Mouse (Mus musculus) stomach, embryonic 15.5 days (tissue): Measurements from ENCODE around the gene Ncam1. TPM values are rescaled to one million over a fixed set of nuclear protein-coding genes. Genes with fewer than 3 reads are reported as not detected.

ENCODE experiments used
- ATAC-seq: fragments of 200-750 bp; cut with Nextera tagmentation; 2 replicates; pipeline ENCODE4 v1.8.0; 2017; ENCODE audit warnings: low read depth, moderate number of reproducible peaks, moderate TSS enrichment; ENCODE audit not compliant: insufficient read depth, low FRiP score
- H3K27ac ChIP-seq: fragments of 300-500 bp; sonication (generic); 2 replicates; pipeline ENCODE4 v1.5.1; 2015; ENCODE audit warnings: mild to moderate bottlenecking, inconsistent platforms
- H3K27me3 ChIP-seq: fragments of 300-500 bp; sonication (generic); replicated peaks from 2 replicates; pipeline ENCODE4 v1.6.1; 2015; ENCODE audit warnings: inconsistent platforms
- H3K36me3 ChIP-seq: fragments of 300-500 bp; sonication (generic); 2 replicates; pipeline ENCODE4 v1.6.1; 2015; ENCODE audit warnings: inconsistent platforms
- H3K4me1 ChIP-seq: fragments of 300-500 bp; sonication (generic); 2 replicates; pipeline ENCODE4 v1.6.1; 2015; ENCODE audit warnings: inconsistent platforms
- H3K4me2 ChIP-seq: fragments of 300-500 bp; sonication (generic); 2 replicates; pipeline ENCODE4 v1.6.1; 2015; ENCODE audit warnings: mild to moderate bottlenecking, inconsistent platforms
- H3K4me3 ChIP-seq: fragments of 300-500 bp; sonication (generic); replicated peaks from 2 replicates; pipeline ENCODE4 v1.5.1; 2015; ENCODE audit warnings: inconsistent platforms
- H3K9ac ChIP-seq: fragments of 300-500 bp; sonication (generic); 2 replicates; pipeline ENCODE4 v1.6.1; 2015; ENCODE audit warnings: inconsistent platforms
- H3K9me3 ChIP-seq: fragments of 300-500 bp; sonication (generic); 2 replicates; pipeline ENCODE4 v1.6.1; 2016; ENCODE audit warnings: inconsistent platforms
- WGBS: fragments of 180-500 bp; shearing (Covaris S2); methylation state at CpG from one replicate; pipeline ENCODE4 v1.1.7; 2015; 5-methylcytosine and 5-hydroxymethylcytosine counted together
- polyA plus RNA-seq: library from polyadenylated mRNA; unstranded; fragments of >200 nt; fragmentation: Nextera tagmentation; extraction: Ambion mirVana; gene quantifications from 2 replicates; pipeline ENCODE4 v1.2.1, GENCODE M21; 2015

Gene Ncam1
- polyA plus RNA-seq, 1 experiment from 2014 or later: 95.4 TPM

- Histone ChIP-seq H3K27me3 (no peaks in the 10 kb centered on the region), H3K27ac (no peak overlapping the region), H3K4me1 (no peaks in the 10 kb centered on the region), H3K9me3 (no peaks in the 10 kb centered on the region), H3K36me3 (0 out of 2 replicates have a peak, but pooled peaks cover 2% of the 10 kb centered on the region), H3K4me2 (no peak overlapping the region), H3K9ac (no peak overlapping the region), H3K4me3 (no peak overlapping the region)
- no peak for ATAC-seq
- WGBS: 44% methylated on average over 5 of the region's 5 CpGs
Observed at GRCm38 (mm10) chr9:49665361-49665760, 133.4 kb downstream of the Ncam1 start.

- Histone ChIP-seq H3K4me1 (no peaks in the 10 kb centered on the region), H3K36me3 (0 out of 2 replicates have a peak, but pooled peaks cover 2% of the 10 kb centered on the region), H3K9me3 (no peaks in the 10 kb centered on the region), H3K4me3 (no peak overlapping the region), H3K27ac (no peak overlapping the region), H3K27me3 (no peaks in the 10 kb centered on the region), H3K9ac (no peak overlapping the region), H3K4me2 (no peak overlapping the region)
- no peak for ATAC-seq
- WGBS: 90% methylated on average over 8 of the region's 8 CpGs
Observed at GRCm38 (mm10) chr9:49663927-49664320, 134.8 kb downstream of the Ncam1 start.

GRCm38 (mm10) chr9:49662958-49663926 lies 135.5 kb downstream of the Ncam1 start:
- ATAC-seq: no peak
- Histone ChIP-seq H3K9ac (no peak overlapping the region), H3K27ac (no peak overlapping the region), H3K4me1 (no peaks in the 10 kb centered on the region), H3K4me3 (no peak overlapping the region), H3K27me3 (no peaks in the 10 kb centered on the region), H3K36me3 (0 out of 2 replicates have a peak, but pooled peaks cover 2% of the 10 kb centered on the region), H3K4me2 (no peak overlapping the region), H3K9me3 (no peaks in the 10 kb centered on the region)
- WGBS: 75% methylated on average over 8 of the region's 8 CpGs

GRCm38 (mm10) chr9:49661480-49661879 lies 137.2 kb downstream of the Ncam1 start:
- 91% methylated on average over 2 of the region's 2 CpGs for WGBS

GRCm38 (mm10) chr9:49658381-49658856 lies 140.3 kb downstream of the Ncam1 start:
- Histone ChIP-seq H3K9ac (no peak overlapping the region), H3K27me3 (no peaks in the 10 kb centered on the region), H3K27ac (no peak overlapping the region), H3K4me2 (no peak overlapping the region), H3K4me3 (no peak overlapping the region), H3K4me1 (no peaks in the 10 kb centered on the region), H3K9me3 (no peaks in the 10 kb centered on the region), H3K36me3 (0 out of 2 replicates have a peak, but pooled peaks cover 2% of the 10 kb centered on the region)
- ATAC-seq: no peak
- 80% methylated on average over 4 of the region's 4 CpGs for WGBS

More at GRCm38 (mm10) chr9:49661480-49661879, 137.2 kb downstream of the Ncam1 start:
- no peak for ATAC-seq
- Histone ChIP-seq H3K27ac (no peak overlapping the region), H3K27me3 (no peaks in the 10 kb centered on the region), H3K9ac (no peak overlapping the region), H3K4me1 (no peaks in the 10 kb centered on the region), H3K4me3 (no peak overlapping the region), H3K9me3 (no peaks in the 10 kb centered on the region), H3K36me3 (0 out of 2 replicates have a peak, but pooled peaks cover 2% of the 10 kb centered on the region), H3K4me2 (no peak overlapping the region)

- no peak overlapping the region for H3K4me2 ChIP-seq
- no peaks in the 10 kb centered on the region for H3K4me1 ChIP-seq
- no peaks in the 10 kb centered on the region for H3K9me3 ChIP-seq
- no peaks in the 10 kb centered on the region for H3K36me3 ChIP-seq
- H3K4me3 ChIP-seq: no peak overlapping the region
- WGBS: 89% methylated on average over 3 of the region's 3 CpGs
- H3K27ac ChIP-seq: no peak overlapping the region
- H3K27me3 ChIP-seq: no peaks in the 10 kb centered on the region
- H3K9ac ChIP-seq: no peak overlapping the region
- no peak for ATAC-seq
Observed at GRCm38 (mm10) chr9:49654470-49654869, 144.3 kb downstream of the Ncam1 start.

GRCm38 (mm10) chr9:49653478-49654245 lies 145.1 kb downstream of the Ncam1 start:
- no peaks in the 10 kb centered on the region for H3K9me3 ChIP-seq
- no peaks in the 10 kb centered on the region for H3K4me1 ChIP-seq
- H3K4me2 ChIP-seq: no peak overlapping the region
- 76% methylated on average over 9 of the region's 9 CpGs for WGBS
- ATAC-seq: no peak
- H3K27ac ChIP-seq: no peak overlapping the region
- H3K27me3 ChIP-seq: no peaks in the 10 kb centered on the region
- no peak overlapping the region for H3K9ac ChIP-seq
- H3K4me3 ChIP-seq: no peak overlapping the region
- no peaks in the 10 kb centered on the region for H3K36me3 ChIP-seq

- Histone ChIP-seq H3K27ac (no peak overlapping the region), H3K9me3 (no peaks in the 10 kb centered on the region), H3K4me3 (no peak overlapping the region), H3K36me3 (no peaks in the 10 kb centered on the region), H3K27me3 (no peaks in the 10 kb centered on the region), H3K4me1 (no peaks in the 10 kb centered on the region), H3K4me2 (no peak overlapping the region), H3K9ac (no peak overlapping the region)
- ATAC-seq: no peak
- 83% methylated on average over 2 of the region's 2 CpGs for WGBS
Observed at GRCm38 (mm10) chr9:49644296-49644695, 154.4 kb downstream of the Ncam1 start.

GRCm38 (mm10) chr9:49640764-49641163 lies 158.0 kb downstream of the Ncam1 start:
- no peaks in the 10 kb centered on the region for H3K36me3 ChIP-seq
- no peaks in the 10 kb centered on the region for H3K9me3 ChIP-seq
- no peaks in the 10 kb centered on the region for H3K27me3 ChIP-seq
- 88% methylated on average over 3 of the region's 3 CpGs for WGBS
- no peak overlapping the region for H3K9ac ChIP-seq
- H3K4me1 ChIP-seq: no peaks in the 10 kb centered on the region
- H3K4me3 ChIP-seq: no peak overlapping the region
- ATAC-seq: no peak
- no peak overlapping the region for H3K27ac ChIP-seq
- H3K4me2 ChIP-seq: no peak overlapping the region

- Histone ChIP-seq H3K4me2 (no peak overlapping the region), H3K4me3 (no peak overlapping the region), H3K27ac (no peak overlapping the region), H3K27me3 (no peaks in the 10 kb centered on the region), H3K4me1 (no peaks in the 10 kb centered on the region), H3K9ac (no peak overlapping the region), H3K9me3 (no peaks in the 10 kb centered on the region), H3K36me3 (no peaks in the 10 kb centered on the region)
- ATAC-seq: no peak
- 67% methylated on average over 8 of the region's 8 CpGs for WGBS
Observed at GRCm38 (mm10) chr9:49640142-49640541, 158.6 kb downstream of the Ncam1 start.

- Histone ChIP-seq H3K36me3 (no peaks in the 10 kb centered on the region), H3K4me1 (no peaks in the 10 kb centered on the region), H3K9me3 (no peaks in the 10 kb centered on the region), H3K27ac (no peak overlapping the region), H3K9ac (no peak overlapping the region), H3K27me3 (no peaks in the 10 kb centered on the region), H3K4me3 (no peak overlapping the region), H3K4me2 (no peak overlapping the region)
- ATAC-seq: no peak
Observed at GRCm38 (mm10) chr9:49637955-49638354, 160.8 kb downstream of the Ncam1 start.
